Mouse (Mus musculus): ENCODE data around the gene Fthl17b. TPM values are rescaled to one million over a fixed set of nuclear protein-coding genes. Genes with fewer than 3 reads are reported as not detected.
"Not testable (repeated sequence)": the region's sequence is repeated elsewhere in the genome, so short reads cannot be mapped to it uniquely, and the experiment has no call there.

Gene Fthl17b
- total RNA-seq (2021) = not detected in 2 replicates
- long read RNA-seq, experiment 1 = 0 reads
- long read RNA-seq, experiment 2 = 0 reads

DNA sequence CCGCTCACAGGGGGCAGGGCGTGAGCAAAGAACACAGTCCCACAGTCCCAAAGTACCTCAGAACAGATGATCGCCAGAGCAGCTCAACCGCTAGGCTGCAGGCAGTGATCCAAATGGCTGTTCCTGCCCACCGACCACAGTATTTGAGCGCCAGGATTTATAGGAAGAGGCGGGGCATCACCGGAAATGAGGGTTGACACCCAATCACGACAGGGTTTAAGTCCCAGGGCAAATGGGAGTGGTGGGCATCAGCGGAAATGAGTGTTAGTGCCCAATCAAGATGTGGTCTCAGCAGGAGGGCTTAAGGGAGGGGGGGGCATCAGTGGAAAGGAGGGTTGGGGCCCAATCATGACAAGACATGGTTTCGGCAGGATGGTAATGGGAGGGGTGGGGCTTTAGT lies at the start of gene Fthl17b:
Gene Fthl17b (minus strand): TSS at position 101 of the 400 bp plus-strand sequence.
- not testable (repeated sequence) for DNase-seq

DNA sequence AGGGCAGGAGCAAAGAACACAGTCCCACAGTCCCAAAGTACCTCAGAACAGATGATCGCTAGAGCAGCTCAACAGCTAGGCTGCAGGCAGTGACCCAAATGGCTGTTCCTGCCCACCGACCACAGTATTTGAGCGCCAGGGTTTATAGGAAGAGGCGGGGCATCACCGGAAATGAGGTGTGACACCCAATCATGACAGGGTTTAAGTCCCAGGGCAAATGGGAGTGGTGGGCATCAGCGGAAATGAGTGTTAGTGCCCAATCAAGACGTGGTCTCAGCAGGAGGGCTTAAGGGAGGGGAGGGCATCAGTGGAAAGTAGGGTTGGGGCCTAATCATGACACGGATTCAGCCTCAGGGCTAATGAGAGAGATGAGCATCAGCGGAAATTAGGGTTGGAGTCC lies 23.9 kb upstream of the Fthl17b start, which contains the start of gene Fthl17d:
Gene Fthl17d (minus strand): TSS at position 101 of the 400 bp plus-strand sequence.
- not testable (repeated sequence) for DNase-seq

GRCm38 (mm10) chrX:8976459-8976858 lies 13.7 kb upstream of the Fthl17b start, which contains the start of gene Fthl17c:
Gene Fthl17c, minus strand, starts transcription at chrX:8976559.
- DNase-seq = not testable (repeated sequence)

DNA sequence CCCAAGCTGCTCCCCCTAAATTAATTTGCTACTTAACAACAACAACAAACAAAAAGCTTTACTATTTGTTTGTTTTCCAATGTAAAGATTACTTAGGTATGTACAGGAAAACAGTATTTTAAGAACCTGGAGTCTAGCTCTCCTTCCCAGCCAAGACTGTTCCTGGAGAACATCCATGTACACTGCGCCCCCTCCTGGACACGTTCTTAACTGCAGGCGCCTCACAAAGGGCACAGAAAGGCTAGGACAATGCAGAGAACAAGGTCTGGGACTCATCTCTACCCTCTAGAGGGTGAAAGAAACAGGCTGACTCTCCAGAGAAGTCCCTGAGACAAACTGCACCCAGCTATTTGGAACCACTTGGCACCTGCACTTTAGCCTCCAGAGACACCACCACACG lies 1.8 kb upstream of the Fthl17b start:
- DNase-seq = peak; percentile 5

DNA sequence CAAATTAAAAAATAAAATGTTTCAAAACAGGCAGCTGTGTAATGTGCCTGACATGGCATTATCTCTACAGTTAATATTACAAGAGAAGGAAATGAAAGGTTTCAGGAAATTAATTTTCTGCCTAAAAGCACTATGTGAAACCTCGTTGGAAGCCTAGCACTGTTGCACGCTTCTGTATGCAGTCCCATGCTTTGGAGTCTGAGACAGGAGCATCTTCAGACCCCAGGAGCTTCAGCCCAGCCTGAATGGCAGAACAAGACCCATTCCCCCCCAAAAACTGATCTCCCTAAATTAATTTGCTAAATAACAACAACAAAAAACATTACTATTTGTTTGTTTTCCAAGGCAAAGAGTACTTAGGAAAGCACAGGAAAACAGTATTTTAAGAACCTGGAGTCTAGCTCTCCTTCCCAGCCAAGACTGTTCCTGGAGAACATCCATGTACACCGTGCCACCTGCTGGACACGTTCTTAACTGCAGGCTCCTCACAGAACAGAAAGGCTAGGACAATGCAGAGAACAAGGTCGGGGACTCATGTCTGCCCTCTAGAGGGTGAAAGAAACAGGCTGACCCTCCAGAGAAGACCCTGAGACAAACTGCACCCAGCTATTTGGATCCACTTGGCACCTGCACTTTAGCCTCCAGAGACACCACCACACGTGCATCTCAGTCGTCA lies 14.5 kb downstream of the Fthl17b start:
- DNase-seq = peak; percentile 84

DNA sequence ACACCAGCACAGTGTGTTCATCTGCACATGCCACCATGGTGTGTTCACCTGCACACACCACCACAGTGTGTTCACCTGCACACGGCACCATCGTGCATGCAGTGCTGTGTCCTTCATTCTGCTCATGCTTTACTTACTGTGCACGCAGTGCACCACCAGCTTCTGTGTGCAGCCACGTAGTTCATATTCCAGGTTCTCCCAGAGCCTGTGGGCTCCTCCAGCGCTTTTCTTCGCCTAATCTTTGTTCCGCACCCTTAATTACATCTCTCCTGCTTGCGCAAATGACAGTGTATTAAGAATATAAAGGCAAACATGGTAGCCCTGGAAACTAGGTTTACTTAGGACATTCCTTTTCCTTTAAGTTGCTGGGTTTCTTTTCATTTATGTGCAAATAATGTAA lies 18.7 kb downstream of the Fthl17b start:
- no peak for DNase-seq

DNA sequence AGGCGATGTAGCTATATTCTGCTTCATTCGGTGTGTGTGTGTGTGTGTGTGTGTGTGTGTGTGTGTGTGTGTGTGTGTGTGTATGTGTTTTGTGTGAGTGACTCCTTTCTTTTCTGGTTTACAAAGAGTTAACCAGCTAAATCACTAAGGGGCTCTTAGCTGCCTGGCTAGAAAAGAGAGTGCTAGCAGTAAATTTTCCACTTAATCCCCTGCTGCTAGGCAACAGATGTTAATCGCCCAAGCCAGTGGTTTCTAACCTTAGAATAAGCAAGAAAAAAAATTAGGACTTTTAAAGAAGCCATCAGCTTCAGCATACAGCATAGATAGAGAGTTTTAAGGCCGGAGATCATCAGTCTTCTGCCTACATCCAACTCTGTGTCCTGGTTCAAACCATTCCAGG lies 35.5 kb downstream of the Fthl17b start:
- DNase-seq = no peak

DNA sequence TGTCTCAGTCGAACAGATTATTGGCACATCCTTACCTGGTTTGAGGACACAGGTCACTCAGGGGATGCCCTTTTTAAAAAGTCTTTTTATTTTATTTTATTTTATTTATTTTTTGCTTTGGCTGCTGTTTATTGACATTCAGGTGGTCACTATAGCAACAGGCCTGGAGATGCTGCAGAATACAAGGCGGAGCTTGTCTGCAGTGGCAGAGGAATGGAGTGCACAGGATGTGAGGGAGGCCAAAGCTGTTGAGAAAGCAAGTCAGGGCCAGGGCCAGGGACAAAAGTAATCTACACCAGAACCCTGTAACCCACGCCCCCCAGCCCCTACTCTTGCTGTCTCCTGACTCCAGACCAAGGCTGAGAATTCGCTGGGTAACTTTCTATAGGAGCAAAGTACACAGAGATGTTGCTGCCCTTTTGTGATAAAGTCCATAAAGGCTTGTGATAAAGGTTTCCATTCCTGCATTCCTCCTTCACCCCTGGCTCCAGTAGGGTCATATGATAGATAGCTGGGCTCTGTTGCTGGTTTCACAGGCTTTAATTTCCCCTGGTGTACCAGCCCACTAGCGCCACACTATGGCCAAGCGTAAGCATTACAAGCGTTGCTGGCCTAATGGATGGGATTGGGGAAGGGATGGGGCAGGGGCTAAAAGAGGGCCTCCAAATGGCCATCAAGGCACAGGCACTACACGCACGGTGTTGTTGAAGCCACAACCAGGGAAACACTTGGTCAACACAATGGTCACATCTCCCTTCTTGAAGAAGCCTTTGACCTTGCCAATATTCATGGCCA lies 40.8 kb downstream of the Fthl17b start:
- DNase-seq = peak; percentile 48

- no peak for DNase-seq
Observed at GRCm38 (mm10) chrX:8921080-8921479, 41.7 kb downstream of the Fthl17b start.

Other genes starting within 250 kb of the Fthl17b start
- gene Ssx9, start 214.5 kb downstream of the Fthl17b start, total RNA-seq (2021) = not detected in 2 replicates
- gene Ssxb5, start 159.3 kb downstream of the Fthl17b start, total RNA-seq (2021) = not detected in 2 replicates
- gene Gm6592, start 119.0 kb downstream of the Fthl17b start, total RNA-seq (2021) = not detected in 2 replicates
- gene Gm5751, start 88.7 kb downstream of the Fthl17b start, total RNA-seq (2021) = not detected in 2 replicates
- 7.9 and 8.0 TPM in 2 replicates for gene B630019K06Rik, start 70.6 kb downstream of the Fthl17b start, total RNA-seq (2021)
- gene Fthl17c, start 13.6 kb upstream of the Fthl17b start, total RNA-seq (2021) = not detected in 2 replicates
- gene Fthl17d, start 23.8 kb upstream of the Fthl17b start, total RNA-seq (2021) = not detected in 2 replicates
- gene Fthl17e, start 70.5 kb upstream of the Fthl17b start, total RNA-seq (2021) = not detected in 2 replicates
- gene Fthl17f, start 100.0 kb upstream of the Fthl17b start, total RNA-seq (2021) = not detected in 2 replicates
- not detected in 2 replicates for gene 4930402K13Rik, start 141.6 kb upstream of the Fthl17b start, total RNA-seq (2021)
- 1.9 and 2.7 TPM in 2 replicates for gene Lancl3, start 236.9 kb upstream of the Fthl17b start, total RNA-seq (2021)

Data from adrenal gland, postnatal 14 days (tissue).